In the genomic region with DNA sequence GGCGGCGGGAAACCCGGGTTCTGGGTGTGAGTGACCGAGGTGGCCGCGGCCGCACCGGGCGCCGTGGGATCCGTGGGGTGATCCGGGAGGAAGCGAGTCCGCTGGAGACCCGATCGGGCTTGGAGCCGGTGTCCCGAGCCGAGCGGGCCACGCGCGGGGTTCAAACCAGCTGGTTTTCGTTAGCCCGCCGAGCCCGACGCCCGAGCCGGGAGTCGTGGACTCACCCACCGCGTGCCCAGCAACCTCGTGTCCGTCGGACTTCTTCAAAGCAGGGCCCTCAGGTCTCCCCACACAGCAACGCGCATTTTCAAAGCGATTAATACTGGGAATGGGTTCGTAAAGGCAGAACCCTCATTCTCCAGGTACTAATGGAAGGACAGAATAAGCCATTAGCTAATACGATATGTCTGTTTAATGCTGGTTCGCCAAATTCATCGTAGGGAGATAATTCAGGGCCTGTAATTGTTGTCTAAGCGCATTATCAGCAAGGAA, we compare ENCODE assay signal across 11 mouse cellular contexts. TPM values are rescaled to one million over a fixed set of nuclear protein-coding genes. Genes with fewer than 3 reads are reported as not detected.
DNase-seq lines count a peak whose midpoint lies in the region; ATAC-seq lines count a peak whose summit lies in the region.
"Had no signal": no experiment of that assay in that cellular context is flagged by ENCODE, and none has a peak within 500 bp of the region (broad histone marks: within the 10 kb centered on the region; RNA-seq: fewer than 3 reads in every experiment).

No protein-coding gene starts in this region.

- 2% methylated on average over 44 of the region's 44 CpGs for WGBS in heart, embryonic 11.5 days (ENCODE audit: insufficient replicate concordance)
- 2% methylated on average over 44 of the region's 44 CpGs for WGBS in hindbrain, embryonic 10.5 days
- WGBS in midbrain, embryonic 16.5 days = 2% methylated on average over 44 of the region's 44 CpGs

- no peaks in the 10 kb centered on the region for H3K9me3 ChIP-seq in heart, embryonic 11.5 days (replicated peaks; ENCODE audit: control insufficient read depth, low read length)
- H3K9me3 ChIP-seq in hindbrain, embryonic 10.5 days = no peaks in the 10 kb centered on the region
- H3K9me3 ChIP-seq in midbrain, embryonic 16.5 days (replicated peaks; ENCODE audit: control insufficient read depth, low read length, poor library complexity, severe bottlenecking) = 0 out of 2 replicates have a peak, but pooled peaks cover 3% of the 10 kb centered on the region

- H3K9ac ChIP-seq in heart, embryonic 11.5 days (ENCODE audit: low read depth, low read length) = peak overlapping the region; percentile 0; the same call in 1 of the 2 replicates
- H3K9ac ChIP-seq in midbrain, embryonic 16.5 days (ENCODE audit: low read depth, low read length) = peak overlapping the region; percentile 58

- peaks cover 58% of the 10 kb centered on the region for H3K27me3 ChIP-seq in heart, embryonic 11.5 days (ENCODE audit: control insufficient read depth, insufficient read depth, low read length)
- H3K27me3 ChIP-seq in hindbrain, embryonic 10.5 days (ENCODE audit: insufficient read depth, poor library complexity, severe bottlenecking) = peaks cover 81% of the 10 kb centered on the region
- peaks cover 13% of the 10 kb centered on the region for H3K27me3 ChIP-seq in midbrain, embryonic 16.5 days (ENCODE audit: control insufficient read depth, insufficient read depth, low read depth, low read length)

- DNase-seq in heart, adult 9 months (ENCODE audit: low spot score in 2 of 2) = no peak
- peak; percentile 61 for DNase-seq in embryo, embryonic 9.5 days (ENCODE audit: extremely low spot score)
- DNase-seq in hindbrain, embryonic 10.5 days (ENCODE audit: low spot score) = peak; percentile 62
- no peak for DNase-seq in Muller cell, postnatal 12 days (ENCODE audit: inconsistent ontology term)
- DNase-seq: thymus, adult 18-20 months had no signal

- peak overlapping the region; percentile 32 for H3K4me3 ChIP-seq in heart, embryonic 11.5 days (ENCODE audit: low read depth, low read length)
- peak overlapping the region; percentile 48 for H3K4me3 ChIP-seq in hindbrain, embryonic 10.5 days
- H3K4me3 ChIP-seq in midbrain, embryonic 16.5 days (ENCODE audit: low read depth, low read length) = peak overlapping the region; percentile 31
- H3K4me3 ChIP-seq: erythroblast, embryonic 14.5 days had no signal

- H3K4me1 ChIP-seq in heart, embryonic 11.5 days (ENCODE audit: control insufficient read depth, insufficient read depth, low read length) = no peaks in the 10 kb centered on the region
- H3K4me1 ChIP-seq in hindbrain, embryonic 10.5 days (replicated peaks) = peaks cover 39% of the 10 kb centered on the region
- peaks cover 7% of the 10 kb centered on the region; the same call in 1 of the 2 replicates for H3K4me1 ChIP-seq in midbrain, embryonic 16.5 days (ENCODE audit: control insufficient read depth, insufficient read depth, low read length)

- no peak overlapping the region for H3K27ac ChIP-seq in heart, embryonic 11.5 days (ENCODE audit: low read depth, low read length)
- peak overlapping the region; percentile 85 for H3K27ac ChIP-seq in hindbrain, embryonic 10.5 days
- H3K27ac ChIP-seq in midbrain, embryonic 16.5 days (ENCODE audit: low read length) = peak overlapping the region; percentile 82
- H3K27ac ChIP-seq: macrophage had no signal

- ATAC-seq in heart, embryonic 11.5 days (replicated peaks; ENCODE audit: insufficient number of reproducible peaks, low FRiP score, low TSS enrichment) = no peak
- no peak for ATAC-seq in midbrain, embryonic 16.5 days
- ATAC-seq in inflammation-experienced regulatory T-cells, adult 6 months = no peak
- ATAC-seq in monocyte, adult 5-6 weeks (replicated peaks; ENCODE audit: insufficient number of reproducible peaks, low FRiP score, low TSS enrichment, poor library complexity, severe bottlenecking) = no peak

- H3K4me2 ChIP-seq in heart, embryonic 11.5 days = peak overlapping the region; percentile 60
- peak overlapping the region; percentile 63 for H3K4me2 ChIP-seq in midbrain, embryonic 16.5 days (ENCODE audit: low read length)

- no peaks in the 10 kb centered on the region for H3K36me3 ChIP-seq in heart, embryonic 11.5 days (ENCODE audit: control insufficient read depth, insufficient read depth, low read length)
- no peaks in the 10 kb centered on the region for H3K36me3 ChIP-seq in hindbrain, embryonic 10.5 days
- H3K36me3 ChIP-seq in midbrain, embryonic 16.5 days (ENCODE audit: control insufficient read depth, insufficient read depth, low read length) = no peaks in the 10 kb centered on the region

RNA-seq across cellular contexts. Expression of a gene that starts 24.7 kb away (rescaled TPM):
- polyA plus RNA-seq in heart, embryonic 11.5 days (2014; fragmentation: Nextera tagmentation; extraction: Ambion mirVana) = 5.0 and 9.8 TPM in 2 replicates
- 16.4 and 18.3 TPM in 2 replicates for polyA plus RNA-seq in hindbrain, embryonic 10.5 days (2016; fragmentation: Nextera tagmentation; extraction: Ambion mirVana)
- 35.4 and 50.3 TPM in 2 replicates for polyA plus RNA-seq in midbrain, embryonic 16.5 days (2015; fragmentation: Nextera tagmentation; extraction: Ambion mirVana)
- under 1 TPM in 1 of 3 experiments, not detected in 2; 0.07 TPM for polyA plus RNA-seq in inflammation-experienced regulatory T-cells, adult 6 months (2017; shearing (Covaris generic))
- 1.9 TPM in 1 of 3 replicates, not detected in the others for total RNA-seq in monocyte, adult 5-6 weeks (2017)
- polyA plus RNA-seq: macrophage had no signal

RNA-seq across cellular contexts. Expression of a gene that starts 34.1 kb away (rescaled TPM):
- polyA plus RNA-seq in heart, embryonic 11.5 days (2014; fragmentation: Nextera tagmentation; extraction: Ambion mirVana) = not detected in 2 replicates
- 0.19 and 0.26 TPM in 2 replicates for polyA plus RNA-seq in hindbrain, embryonic 10.5 days (2016; fragmentation: Nextera tagmentation; extraction: Ambion mirVana)
- polyA plus RNA-seq in midbrain, embryonic 16.5 days (2015; fragmentation: Nextera tagmentation; extraction: Ambion mirVana) = 0.88 and 1.1 TPM in 2 replicates
- polyA plus RNA-seq in inflammation-experienced regulatory T-cells, adult 6 months (2017; shearing (Covaris generic)) = not detected
- total RNA-seq in monocyte, adult 5-6 weeks (2017) = not detected in 3 replicates
- polyA plus RNA-seq: erythroblast, embryonic 14.5 days; macrophage had no signal

Comparison
In these comparisons a context has a peak if more than half of its experiments do, and no peak if none do; other contexts are left out.
1. DNase-seq: peak in embryo, embryonic 9.5 days (single experiment) and hindbrain, embryonic 10.5 days (single experiment); none in heart, adult 9 months (0 of 2) and Muller cell, postnatal 12 days (single experiment).
2. Peak in every context shown above with its lines, with median percentiles within 50 percentile points of each other: H3K4me3 ChIP-seq.